Mouse (Mus musculus) left cerebral cortex, postnatal 36 days (tissue): ENCODE results near the gene Lrrc74a. TPM values are rescaled to one million over a fixed set of nuclear protein-coding genes. Genes with fewer than 3 reads are reported as not detected.

ENCODE experiments used
- total RNA-seq, 2 experiments: library from RNA; stranded (reverse); gene quantifications; 2 replicates each; pipeline ENCODE4 v1.2.3; 2021

Lrrc74a gene
- total RNA-seq, 2 experiments from 2014 or later, result not detected

Other genes starting within 250 kb of the Lrrc74a start
- gene Vash1, start 55.7 kb upstream of the Lrrc74a start, total RNA-seq, result 10 to 100 TPM; 38.9 to 43.5 TPM
- gene Angel1, start 7.9 kb upstream of the Lrrc74a start, total RNA-seq, result 1 to 10 TPM; 8.0 to 9.4 TPM
- gene Irf2bpl, start 150.4 kb downstream of the Lrrc74a start, total RNA-seq, result 10 to 100 TPM; 70.7 to 73.6 TPM
- 10 to 100 TPM; 82.2 to 93.0 TPM for gene Cipc, start 212.7 kb downstream of the Lrrc74a start, total RNA-seq